Mouse (Mus musculus): ENCODE results near the gene Spem2. TPM values are rescaled to one million over a fixed set of nuclear protein-coding genes. Genes with fewer than 3 reads are reported as not detected.

Spem2 gene
- total and polyA plus RNA-seq, 3 experiments, result 0.20 TPM; not detected in 2

DNA sequence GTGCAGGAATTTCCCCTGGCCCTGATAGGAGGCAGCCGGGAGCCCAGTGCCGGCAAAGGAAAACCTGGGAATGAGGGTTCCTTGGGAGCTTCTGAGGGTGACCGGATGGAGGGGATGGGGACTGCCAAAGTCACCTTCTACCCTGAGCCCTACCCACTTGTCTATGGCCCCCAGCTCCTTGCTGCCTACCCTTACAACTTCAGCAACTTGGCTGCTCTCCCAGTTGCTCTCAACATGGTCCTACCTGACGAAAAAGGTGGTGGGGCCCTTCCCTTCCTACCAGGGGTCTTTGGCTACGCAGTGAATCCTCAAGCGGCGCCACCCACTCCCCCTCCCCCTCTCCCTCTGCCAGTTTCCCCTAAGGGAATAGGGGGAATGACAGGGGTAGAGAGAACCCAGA is 39.3 kb downstream of the Spem2 start:
- Histone ChIP-seq H3K4me1 (ENCODE audit: control insufficient read depth, insufficient read depth, low read length) (no peaks in the 10 kb centered on the region), H3K27ac (no peak overlapping the region), H3K79me2 (replicated peaks; ENCODE audit: control insufficient read depth, insufficient read depth, low read length) (no peaks in the 10 kb centered on the region), H3K9ac (ENCODE audit: low read depth, low read length) (no peak overlapping the region), H3K36me3 (ENCODE audit: control insufficient read depth, insufficient read depth, low read length) (no peaks in the 10 kb centered on the region), H3K4me3 (no peak overlapping the region), H3K27me3 (ENCODE audit: control insufficient read depth, insufficient read depth, low read length) (no peaks in the 10 kb centered on the region)
- intact Hi-C loops (cut with DNase I), result no loop called here
- 67% methylated on average over 7 of the region's 7 CpGs for WGBS
- no peak for TF ChIP-seq POLR2A (IDR thresholded peaks at IDR 0.05; ENCODE audit: insufficient read depth, low read depth, low read length)
- TF ChIP-seq EP300 (IDR thresholded peaks at IDR 0.05; ENCODE audit: insufficient read depth, low read depth, low read length), result no peak
- no peak for TF ChIP-seq CTCF (IDR thresholded peaks at IDR 0.05)
- DNase-seq, result no peak

DNA sequence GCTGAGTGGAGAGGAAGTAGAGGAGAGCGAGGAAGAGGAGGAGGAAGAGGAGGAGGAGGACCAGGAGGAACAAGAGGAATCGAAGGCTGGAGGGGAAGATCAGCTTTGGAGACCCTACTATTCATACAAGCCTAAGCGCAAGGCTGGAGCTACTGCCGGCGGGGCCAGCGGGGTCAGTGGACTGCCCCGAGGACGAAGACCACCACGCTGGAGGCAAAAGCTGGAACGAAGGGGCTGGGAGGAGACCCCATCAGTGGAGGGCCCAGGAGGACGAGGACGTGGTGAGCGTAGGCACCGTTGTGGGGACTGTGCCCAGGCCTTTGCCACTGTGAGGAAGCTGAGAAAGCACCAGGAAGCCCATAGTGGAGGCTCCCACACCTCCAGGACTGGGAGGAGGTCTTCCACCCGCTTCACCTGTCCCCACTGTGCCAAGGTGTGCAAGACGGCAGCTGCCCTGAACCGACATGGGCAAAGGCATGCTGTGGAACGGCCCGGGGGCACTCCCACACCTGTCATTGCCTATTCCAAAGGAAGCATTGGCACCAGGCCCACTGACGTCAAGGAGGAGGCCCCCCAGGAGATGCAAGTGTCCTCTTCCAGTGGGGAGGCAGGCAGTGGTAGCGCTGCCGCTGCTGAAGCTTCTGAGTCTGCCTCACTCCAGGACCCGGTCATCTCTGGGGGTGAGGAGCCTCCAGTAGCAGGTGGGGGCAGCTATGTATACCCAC is 39.8 kb downstream of the Spem2 start:
- Histone ChIP-seq H3K4me3 (no peak overlapping the region), H3K79me2 (replicated peaks; ENCODE audit: control insufficient read depth, insufficient read depth, low read length) (peaks cover under 1% of the 10 kb centered on the region; the same call in 1 of the 2 replicates), H3K27ac (no peak overlapping the region), H3K27me3 (ENCODE audit: control insufficient read depth, insufficient read depth, low read length) (no peaks in the 10 kb centered on the region), H3K36me3 (ENCODE audit: control insufficient read depth, insufficient read depth, low read length) (no peaks in the 10 kb centered on the region), H3K9ac (ENCODE audit: low read depth, low read length) (no peak overlapping the region), H3K4me1 (ENCODE audit: control insufficient read depth, insufficient read depth, low read length) (no peaks in the 10 kb centered on the region)
- DNase-seq, result no peak
- intact Hi-C loops (cut with DNase I), result no loop called here
- TF ChIP-seq POLR2A (IDR thresholded peaks at IDR 0.05; ENCODE audit: insufficient read depth, low read depth, low read length), result no peak
- TF ChIP-seq CTCF (IDR thresholded peaks at IDR 0.05), result no peak
- TF ChIP-seq EP300 (IDR thresholded peaks at IDR 0.05; ENCODE audit: insufficient read depth, low read depth, low read length), result no peak
- WGBS, result 65% methylated on average over 23 of the region's 23 CpGs

DNA sequence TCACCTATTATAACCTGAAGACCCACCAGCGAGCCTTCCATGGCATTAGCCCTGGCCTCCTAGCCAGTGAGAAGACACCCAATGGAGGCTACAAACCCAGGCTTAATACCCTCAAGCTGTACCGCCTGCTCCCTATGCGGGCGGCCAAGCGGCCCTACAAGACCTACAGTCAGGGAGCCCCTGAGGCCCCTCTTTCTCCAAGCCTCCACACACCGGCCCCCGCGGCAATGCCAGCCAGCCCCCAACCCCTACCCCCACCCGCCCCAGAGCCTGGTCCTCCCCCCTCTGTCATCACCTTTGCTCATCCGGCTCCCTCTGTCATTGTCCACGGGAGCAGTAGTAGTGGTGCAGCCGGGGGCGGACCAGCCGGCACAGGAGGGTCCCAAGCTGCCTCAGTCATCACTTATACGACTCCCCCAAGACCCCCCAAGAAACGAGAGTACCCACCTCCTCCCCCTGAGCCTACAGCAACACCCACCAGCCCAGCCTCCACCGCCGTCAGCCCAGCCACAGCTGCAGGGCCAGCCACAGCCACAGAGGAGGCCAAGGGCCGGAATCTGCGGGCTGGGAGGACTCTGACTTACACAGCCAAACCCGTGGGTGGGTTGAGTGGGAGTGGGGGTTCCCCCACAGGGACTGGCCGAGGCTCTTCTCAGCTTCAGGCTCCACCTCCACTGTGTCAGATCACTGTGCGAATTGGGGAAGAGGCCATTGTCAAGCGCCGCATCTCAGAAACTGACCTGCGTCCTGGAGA is 40.6 kb downstream of the Spem2 start:
- intact Hi-C loops (cut with DNase I), result no loop called here
- no peak for TF ChIP-seq CTCF (IDR thresholded peaks at IDR 0.05)
- no peak for TF ChIP-seq POLR2A (IDR thresholded peaks at IDR 0.05; ENCODE audit: insufficient read depth, low read depth, low read length)
- TF ChIP-seq EP300 (IDR thresholded peaks at IDR 0.05; ENCODE audit: insufficient read depth, low read depth, low read length), result no peak
- Histone ChIP-seq H3K9ac (ENCODE audit: low read depth, low read length) (no peak overlapping the region), H3K27me3 (ENCODE audit: control insufficient read depth, insufficient read depth, low read length) (no peaks in the 10 kb centered on the region), H3K36me3 (ENCODE audit: control insufficient read depth, insufficient read depth, low read length) (no peaks in the 10 kb centered on the region), H3K4me3 (no peak overlapping the region), H3K4me1 (ENCODE audit: control insufficient read depth, insufficient read depth, low read length) (no peaks in the 10 kb centered on the region), H3K27ac (no peak overlapping the region), H3K79me2 (replicated peaks; ENCODE audit: control insufficient read depth, insufficient read depth, low read length) (peaks cover 5% of the 10 kb centered on the region; the same call in 1 of the 2 replicates)
- DNase-seq, result no peak
- WGBS, result 74% methylated on average over 26 of the region's 26 CpGs

DNA sequence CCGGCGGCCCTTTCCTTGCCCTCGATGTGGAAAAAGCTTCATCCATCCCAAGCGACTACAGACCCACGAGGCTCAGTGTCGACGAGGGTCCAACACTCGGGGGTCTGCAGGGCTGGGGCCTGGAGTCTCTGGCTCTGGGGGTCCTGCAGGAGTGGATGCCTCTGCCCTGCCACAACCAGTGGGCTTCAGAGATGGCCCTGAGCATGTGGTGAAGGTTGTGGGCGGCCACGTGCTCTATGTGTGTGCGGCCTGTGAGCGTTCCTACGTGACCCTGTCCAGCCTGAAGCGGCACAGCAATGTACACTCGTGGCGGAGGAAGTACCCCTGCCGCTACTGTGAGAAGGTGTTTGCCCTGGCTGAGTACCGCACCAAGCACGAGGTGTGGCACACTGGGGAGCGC is 41.8 kb downstream of the Spem2 start:
- H3K79me2 ChIP-seq (replicated peaks; ENCODE audit: control insufficient read depth, insufficient read depth, low read length), result peaks cover 5% of the 10 kb centered on the region; the same call in 1 of the 2 replicates
- DNase-seq, result no peak
- no peak overlapping the region for H3K9ac ChIP-seq (ENCODE audit: low read depth, low read length)
- 89% methylated on average over 20 of the region's 20 CpGs for WGBS
- H3K27ac ChIP-seq, result no peak overlapping the region
- H3K27me3 ChIP-seq (ENCODE audit: control insufficient read depth, insufficient read depth, low read length), result no peaks in the 10 kb centered on the region
- intact Hi-C loops (cut with DNase I), result no loop called here
- H3K4me3 ChIP-seq, result no peak overlapping the region
- no peaks in the 10 kb centered on the region for H3K36me3 ChIP-seq (ENCODE audit: control insufficient read depth, insufficient read depth, low read length)
- no peak for TF ChIP-seq POLR2A (IDR thresholded peaks at IDR 0.05; ENCODE audit: insufficient read depth, low read depth, low read length)
- TF ChIP-seq CTCF (IDR thresholded peaks at IDR 0.05), result no peak
- TF ChIP-seq EP300 (IDR thresholded peaks at IDR 0.05; ENCODE audit: insufficient read depth, low read depth, low read length), result no peak
- H3K4me1 ChIP-seq (ENCODE audit: control insufficient read depth, insufficient read depth, low read length), result no peaks in the 10 kb centered on the region

DNA sequence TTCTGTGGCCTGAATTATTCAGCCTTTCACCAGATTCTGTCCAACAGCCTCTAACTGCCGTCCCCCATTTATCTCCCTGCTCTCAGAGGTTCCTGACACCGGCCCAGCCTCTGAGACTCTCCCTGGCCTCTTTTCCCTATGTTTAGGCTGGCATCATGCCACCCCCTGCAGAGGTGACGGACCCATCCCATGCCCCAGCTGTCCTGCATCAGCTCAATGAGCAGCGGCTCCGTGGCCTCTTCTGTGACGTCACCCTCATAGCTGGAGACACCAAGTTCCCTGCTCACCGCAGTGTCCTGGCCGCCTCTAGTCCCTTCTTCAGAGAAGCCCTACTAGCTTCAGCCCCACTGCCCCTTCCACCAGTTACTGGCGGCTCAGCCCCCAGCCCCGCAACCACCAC is 42.5 kb downstream of the Spem2 start:
- TF ChIP-seq EP300 (IDR thresholded peaks at IDR 0.05; ENCODE audit: insufficient read depth, low read depth, low read length), result no peak
- TF ChIP-seq POLR2A (IDR thresholded peaks at IDR 0.05; ENCODE audit: insufficient read depth, low read depth, low read length), result no peak
- no peak for TF ChIP-seq CTCF (IDR thresholded peaks at IDR 0.05)
- Histone ChIP-seq H3K9ac (ENCODE audit: low read depth, low read length) (no peak overlapping the region), H3K27me3 (ENCODE audit: control insufficient read depth, insufficient read depth, low read length) (no peaks in the 10 kb centered on the region), H3K4me1 (ENCODE audit: control insufficient read depth, insufficient read depth, low read length) (no peaks in the 10 kb centered on the region), H3K79me2 (replicated peaks; ENCODE audit: control insufficient read depth, insufficient read depth, low read length) (peaks cover 5% of the 10 kb centered on the region; the same call in 1 of the 2 replicates), H3K27ac (no peak overlapping the region), H3K36me3 (ENCODE audit: control insufficient read depth, insufficient read depth, low read length) (no peaks in the 10 kb centered on the region), H3K4me3 (no peak overlapping the region)
- intact Hi-C loops (cut with DNase I), result no loop called here
- no peak for DNase-seq
- WGBS, result 68% methylated on average over 10 of the region's 10 CpGs

DNA sequence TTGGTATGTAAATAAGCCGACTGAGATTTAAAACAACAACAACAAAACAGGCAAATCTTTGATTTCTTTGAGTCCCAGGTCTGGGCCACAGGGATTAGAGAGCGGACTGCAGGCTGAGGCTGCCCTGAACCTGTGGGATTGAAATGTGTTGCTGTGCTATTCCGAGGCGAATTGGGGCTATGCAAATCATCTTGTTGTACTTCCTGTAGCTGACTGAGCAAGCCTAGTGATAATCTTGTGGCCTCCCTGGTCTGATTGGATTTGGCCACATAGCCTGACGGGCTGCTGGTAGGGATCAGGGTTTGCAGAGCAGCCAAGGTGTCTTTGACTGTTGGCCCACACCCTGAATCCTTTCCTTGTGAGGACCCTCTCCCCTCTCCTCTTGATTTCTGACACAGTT is 43.3 kb downstream of the Spem2 start:
- DNase-seq, result no peak
- peaks cover 5% of the 10 kb centered on the region; the same call in 1 of the 2 replicates for H3K79me2 ChIP-seq (replicated peaks; ENCODE audit: control insufficient read depth, insufficient read depth, low read length)
- H3K4me1 ChIP-seq (ENCODE audit: control insufficient read depth, insufficient read depth, low read length), result no peaks in the 10 kb centered on the region
- intact Hi-C loops (cut with DNase I), result no loop called here
- H3K36me3 ChIP-seq (ENCODE audit: control insufficient read depth, insufficient read depth, low read length), result no peaks in the 10 kb centered on the region
- no peak overlapping the region for H3K9ac ChIP-seq (ENCODE audit: low read depth, low read length)
- H3K27ac ChIP-seq, result no peak overlapping the region
- WGBS, result 59% methylated on average over 5 of the region's 5 CpGs
- no peak overlapping the region for H3K4me3 ChIP-seq
- no peak for TF ChIP-seq POLR2A (IDR thresholded peaks at IDR 0.05; ENCODE audit: insufficient read depth, low read depth, low read length)
- no peak for TF ChIP-seq EP300 (IDR thresholded peaks at IDR 0.05; ENCODE audit: insufficient read depth, low read depth, low read length)
- TF ChIP-seq CTCF (IDR thresholded peaks at IDR 0.05), result no peak
- no peaks in the 10 kb centered on the region for H3K27me3 ChIP-seq (ENCODE audit: control insufficient read depth, insufficient read depth, low read length)
